Mouse (Mus musculus) stomach, postnatal 0 days (tissue): Measurements from ENCODE around the gene Erbb4.

Source experiments
- CTCF ChIP-seq: IDR thresholded peaks from 2 replicates; pipeline ENCODE4 v1.5.1; 2016; ENCODE audit warnings: antibody characterized with exemption, low read depth, mild to moderate bottlenecking, moderate library complexity
- EP300 ChIP-seq: optimal IDR thresholded peaks from 2 replicates; pipeline ENCODE3; 2016; ENCODE audit warnings: antibody characterized with exemption

DNA sequence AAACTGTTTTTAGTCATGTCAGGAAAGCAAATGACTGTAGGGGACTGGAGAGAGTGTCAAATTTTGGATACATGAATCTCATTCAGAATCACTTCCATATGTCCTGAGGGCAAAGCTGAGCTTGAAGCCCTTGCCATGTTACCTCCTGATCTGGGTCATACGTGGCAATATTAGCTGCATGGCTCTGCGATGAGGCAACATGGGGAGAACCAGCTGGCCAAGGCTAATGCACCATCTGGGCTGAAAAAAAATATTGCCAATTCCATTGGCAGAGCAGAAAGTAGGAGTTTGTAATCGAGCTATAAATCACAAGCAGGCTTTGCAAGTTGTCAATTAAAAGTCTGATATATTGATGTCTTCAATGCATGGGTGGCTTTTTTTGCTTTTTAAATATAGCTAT, 221.0 kb downstream of the Erbb4 start:
- no peak for TF ChIP-seq EP300
- TF ChIP-seq CTCF = no peak
